Mouse (Mus musculus) olfactory bulb, adult 2 months (tissue): Measurements from ENCODE around the gene Itpk1.

Source experiments
- CTCF ChIP-seq: fragments of 200-500 bp; IDR thresholded peaks from 2 replicates; pipeline ENCODE4 v1.5.1; 2012; ENCODE audit warnings: low read depth, mild to moderate bottlenecking, low read length, moderate library complexity; ENCODE audit not compliant: insufficient read depth
- POLR2A ChIP-seq: fragments of 200-500 bp; IDR thresholded peaks from 2 replicates; pipeline ENCODE4 v1.6.1; 2012; ENCODE audit warnings: mild to moderate bottlenecking, low read depth, low read length, moderate library complexity; ENCODE audit not compliant: insufficient read depth

DNA sequence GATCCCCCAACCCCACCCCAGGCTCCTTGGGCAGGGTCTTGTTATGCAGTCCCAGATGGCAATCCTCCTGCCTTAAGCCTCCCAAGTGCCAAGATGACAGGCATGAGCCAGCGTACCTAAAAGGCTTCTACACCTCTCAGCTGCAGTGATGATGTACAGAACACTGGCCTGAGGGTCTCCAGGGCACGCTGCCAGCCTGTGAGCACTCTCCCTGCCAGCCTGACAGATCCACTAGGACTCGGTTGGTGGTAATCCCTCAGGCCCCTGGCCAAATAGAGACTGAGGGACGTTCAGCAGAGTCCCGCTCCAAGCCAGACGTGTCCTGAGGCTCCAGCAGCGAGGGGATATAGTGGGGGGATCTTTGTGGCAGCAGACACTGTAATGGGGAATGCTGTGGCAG lies 131.7 kb downstream of the Itpk1 start:
- TF ChIP-seq POLR2A (no peak), CTCF (no peak)
